Mouse (Mus musculus) G1E (cell line): ENCODE data around the gene Vmp1. TPM values are rescaled to one million over a fixed set of nuclear protein-coding genes. Genes with fewer than 3 reads are reported as not detected.

Source experiments
- ATAC-seq: 2 replicates; pipeline ENCODE4 v1.8.0; 2016; ENCODE audit warnings: mild to moderate bottlenecking; ENCODE audit not compliant: insufficient number of reproducible peaks, poor library complexity, low FRiP score, severe bottlenecking; ENCODE audit errors: extremely low read depth
- DNase-seq: peaks from one replicate; pipeline ENCODE4 v3.0.0; 2012; ENCODE audit warnings: low spot score
- H3K27me3 ChIP-seq: 2 replicates; pipeline ENCODE4 v1.6.1; 2012; ENCODE audit warnings: mild to moderate bottlenecking, low read length, inconsistent platforms; ENCODE audit not compliant: insufficient read depth
- H3K36me3 ChIP-seq: replicated peaks from 2 replicates; pipeline ENCODE3; 2012; ENCODE audit warnings: mild to moderate bottlenecking, inconsistent platforms
- H3K4me1 ChIP-seq: 2 replicates; pipeline ENCODE4 v1.6.1; 2012; ENCODE audit warnings: low read depth, low read length, inconsistent platforms, mixed read lengths; ENCODE audit not compliant: insufficient read depth
- H3K4me3 ChIP-seq: 2 replicates; pipeline ENCODE4 v1.5.1; 2012; ENCODE audit warnings: low read depth, mild to moderate bottlenecking, inconsistent platforms, low read length, moderate library complexity, mixed read lengths
- H3K9me3 ChIP-seq: replicated peaks from 2 replicates; pipeline ENCODE4 v1.6.1; 2012; ENCODE audit warnings: inconsistent platforms
- CTCF ChIP-seq: IDR thresholded peaks from 2 replicates; pipeline ENCODE4 v1.5.1; 2012; ENCODE audit warnings: low read depth, low read length, inconsistent platforms, mixed read lengths
- GATA1 ChIP-seq: IDR thresholded peaks from 2 replicates; pipeline ENCODE4 v1.6.1; 2012; ENCODE audit warnings: borderline replicate concordance, low read length, inconsistent platforms, mixed read lengths
- GATA2 ChIP-seq: IDR thresholded peaks from 2 replicates; pipeline ENCODE4 v1.6.1; 2012; ENCODE audit warnings: low read depth, low read length, inconsistent platforms, borderline replicate concordance
- POLR2AphosphoS5 ChIP-seq: IDR thresholded peaks from 2 replicates; pipeline ENCODE4 v1.6.1; 2012; ENCODE audit warnings: low read depth, low read length, inconsistent platforms; ENCODE audit not compliant: insufficient replicate concordance
- TAL1 ChIP-seq: conservative IDR thresholded peaks from 2 replicates; pipeline ENCODE4 v1.6.1; 2012; ENCODE audit warnings: low read depth, low read length, inconsistent platforms, mixed read lengths
- polyA plus RNA-seq: library from polyadenylated mRNA; stranded (reverse); fragments of >175 nt; gene quantifications from 2 replicates; pipeline ENCODE4 v1.2.3, GENCODE M21; 2012
- total RNA-seq, 2 experiments: library from RNA; stranded (forward) in 1 of 2; stranded (reverse) in 1 of 2; fragments of 200-1000 nt in 1 of 2; fragments of >200 nt in 1 of 2; fragmentation: Nextera tagmentation in 1 of 2; gene quantifications; 2 replicates each; pipeline ENCODE4 v1.2.3; 2014 to 2017

Vmp1 gene
- total and polyA plus RNA-seq, 3 experiments: 19.1 to 188 (median 163) TPM

- peaks cover 71% of the 10 kb centered on the region for H3K4me1 ChIP-seq
- no peaks in the 10 kb centered on the region for H3K27me3 ChIP-seq
- ATAC-seq: no peak
- no peak overlapping the region for H3K4me3 ChIP-seq
- DNase-seq: no peak
- no peaks in the 10 kb centered on the region for H3K9me3 ChIP-seq
- H3K36me3 ChIP-seq: peaks cover 48% of the 10 kb centered on the region
- TF ChIP-seq CTCF (no peak), GATA2 (no peak), POLR2AphosphoS5 (no peak), GATA1 (no peak), TAL1 (no peak)
Measured at GRCm38 (mm10) chr11:86667553-86667952, 16.1 kb downstream of the Vmp1 start.

- H3K4me1 ChIP-seq: peaks cover 53% of the 10 kb centered on the region
- no peak for DNase-seq
- no peak overlapping the region for H3K4me3 ChIP-seq
Measured at GRCm38 (mm10) chr11:86664406-86664805, 19.2 kb downstream of the Vmp1 start.

GRCm38 (mm10) chr11:86663977-86664376, 19.7 kb downstream of the Vmp1 start:
- Histone ChIP-seq H3K9me3 (no peaks in the 10 kb centered on the region), H3K4me1 (peaks cover 49% of the 10 kb centered on the region), H3K27me3 (no peaks in the 10 kb centered on the region), H3K36me3 (peaks cover 64% of the 10 kb centered on the region), H3K4me3 (no peak overlapping the region)
- ATAC-seq (no peak), DNase-seq (no peak)
- TF ChIP-seq GATA1 (no peak), CTCF (no peak), TAL1 (no peak), GATA2 (no peak), POLR2AphosphoS5 (no peak)

More at GRCm38 (mm10) chr11:86664406-86664805, 19.2 kb downstream of the Vmp1 start:
- H3K27me3 ChIP-seq: no peaks in the 10 kb centered on the region
- TF ChIP-seq GATA1: no peak
- TF ChIP-seq TAL1: no peak
- TF ChIP-seq POLR2AphosphoS5: no peak
- TF ChIP-seq CTCF: no peak
- H3K36me3 ChIP-seq: peaks cover 64% of the 10 kb centered on the region
- no peak for ATAC-seq
- H3K9me3 ChIP-seq: no peaks in the 10 kb centered on the region

DNA sequence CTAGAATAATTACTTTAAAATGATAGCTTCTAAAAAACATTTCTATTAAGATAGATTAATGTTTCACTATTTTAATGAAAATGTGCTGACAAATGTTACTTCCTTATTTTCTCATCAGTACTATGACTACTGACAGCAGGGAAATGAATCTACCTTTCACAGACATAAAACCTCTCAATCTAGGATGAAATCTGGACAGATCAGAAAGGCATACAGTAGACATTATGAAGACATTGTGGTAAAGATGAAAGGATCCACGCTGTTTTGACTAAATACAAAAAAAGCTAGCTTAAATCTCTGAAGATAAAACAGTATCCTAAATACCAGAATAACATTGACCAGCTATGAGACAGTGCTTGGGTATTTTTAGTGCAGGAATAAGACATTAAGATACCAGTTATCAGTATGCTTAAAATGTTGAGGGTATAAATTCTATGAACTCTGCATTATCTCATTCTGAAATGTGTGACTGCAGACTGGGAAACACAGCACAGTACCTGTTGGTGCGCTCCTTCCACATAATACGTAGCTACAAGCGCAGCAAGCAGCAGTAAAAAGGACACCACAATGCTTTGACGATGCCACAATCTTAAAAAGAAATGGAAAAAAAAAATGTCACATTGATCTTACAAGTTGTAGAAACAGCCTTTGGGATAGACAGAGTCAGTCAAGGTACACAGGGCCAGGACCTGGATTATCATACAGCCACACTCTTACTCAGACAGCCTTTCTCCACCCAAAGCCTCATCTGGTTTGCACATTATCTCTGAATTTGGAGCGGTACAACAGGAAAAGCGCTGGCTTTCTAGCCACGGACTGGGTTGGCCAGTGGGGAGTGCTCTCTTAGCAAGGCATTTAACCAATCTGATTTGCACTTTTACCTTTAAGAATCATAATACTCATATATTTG, 20.4 kb downstream of the Vmp1 start:
- Histone ChIP-seq H3K36me3 (peaks cover 67% of the 10 kb centered on the region), H3K27me3 (no peaks in the 10 kb centered on the region), H3K9me3 (no peaks in the 10 kb centered on the region), H3K4me1 (peaks cover 48% of the 10 kb centered on the region), H3K4me3 (no peak overlapping the region)
- DNase-seq (no peak), ATAC-seq (no peak)
- TF ChIP-seq GATA1 (no peak), TAL1 (no peak), CTCF (no peak), GATA2 (no peak), POLR2AphosphoS5 (no peak)

GRCm38 (mm10) chr11:86657863-86658262, 25.8 kb downstream of the Vmp1 start:
- DNase-seq: no peak
- no peaks in the 10 kb centered on the region for H3K9me3 ChIP-seq
- TF ChIP-seq TAL1 (no peak), POLR2AphosphoS5 (no peak), GATA2 (no peak), GATA1 (no peak), CTCF (no peak)
- H3K4me3 ChIP-seq: no peak overlapping the region
- peaks cover 41% of the 10 kb centered on the region for H3K4me1 ChIP-seq
- ATAC-seq: peak; percentile 54
- H3K36me3 ChIP-seq: peaks cover 52% of the 10 kb centered on the region
- no peaks in the 10 kb centered on the region for H3K27me3 ChIP-seq

DNA sequence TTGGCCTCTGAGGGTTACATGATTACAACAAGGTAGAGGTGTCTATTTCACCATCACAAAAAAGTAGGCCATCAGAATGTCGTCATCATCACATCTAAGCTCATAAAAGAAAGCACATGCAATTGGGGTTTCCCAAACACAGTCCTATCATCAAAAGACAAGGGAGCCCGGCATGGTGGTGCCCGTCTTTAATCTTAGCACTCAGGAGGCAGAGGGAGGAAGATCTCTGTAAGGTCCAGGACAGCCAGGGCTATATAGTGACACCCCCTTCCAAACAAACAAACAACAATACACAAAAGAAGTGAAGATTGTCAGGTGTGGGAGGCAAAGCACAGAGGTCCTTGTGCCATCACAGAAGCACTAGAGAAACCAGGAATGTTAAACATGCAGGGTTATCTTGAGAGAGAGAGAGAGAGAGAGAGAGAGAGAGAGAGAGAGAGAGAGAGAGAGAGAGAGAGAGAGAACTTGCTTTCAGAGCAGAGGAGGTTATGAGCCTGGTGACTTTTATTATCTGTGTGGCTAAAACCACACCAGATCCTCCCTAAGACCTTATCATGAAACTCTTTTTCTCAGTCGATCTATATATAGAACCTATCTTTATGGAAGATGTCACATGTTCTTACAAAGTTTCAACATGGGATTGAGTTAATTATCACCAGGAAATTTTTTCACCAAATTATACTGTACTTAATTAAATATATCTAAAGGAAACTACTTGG, 26.6 kb downstream of the Vmp1 start:
- H3K27me3 ChIP-seq: no peaks in the 10 kb centered on the region
- peaks cover 53% of the 10 kb centered on the region for H3K36me3 ChIP-seq
- peak overlapping the region; percentile 13; the same call in 1 of the 2 replicates for H3K4me3 ChIP-seq
- DNase-seq: no peak
- TF ChIP-seq TAL1 (no peak), GATA1 (no peak), POLR2AphosphoS5 (no peak), GATA2 (no peak), CTCF (no peak)
- no peaks in the 10 kb centered on the region for H3K9me3 ChIP-seq
- ATAC-seq: peak; percentile 43; the same call in 1 of the 2 replicates
- H3K4me1 ChIP-seq: peaks cover 40% of the 10 kb centered on the region
